Mouse (Mus musculus) heart, adult 2 months (tissue): ENCODE data around the gene Plekha1. TPM values are rescaled to one million over a fixed set of nuclear protein-coding genes. Genes with fewer than 3 reads are reported as not detected.

Experiments used
- DNase-seq, 2 experiments: peaks; one replicate each; pipeline ENCODE4 v3.0.0; 2021
- H3K27ac ChIP-seq: fragments of 200-600 bp; 2 replicates; pipeline ENCODE4 v1.8.1; 2022
- H3K27me3 ChIP-seq: fragments of 200-500 bp; 2 replicates; pipeline ENCODE4 v1.6.1; 2012; ENCODE audit warnings: mild to moderate bottlenecking, low read length, inconsistent platforms, mixed read lengths; ENCODE audit not compliant: control insufficient read depth, insufficient read depth
- H3K36me3 ChIP-seq: fragments of 200-500 bp; 2 replicates; pipeline ENCODE4 v1.6.1; 2012; ENCODE audit warnings: low read length, inconsistent platforms; ENCODE audit not compliant: control insufficient read depth, insufficient read depth
- H3K4me1 ChIP-seq: fragments of 200-500 bp; 2 replicates; pipeline ENCODE4 v1.6.1; 2011; ENCODE audit warnings: low read length; ENCODE audit not compliant: control insufficient read depth, insufficient read depth
- H3K4me3 ChIP-seq: fragments of 200-600 bp; 2 replicates; pipeline ENCODE4 v1.8.1; 2022
- H3K79me2 ChIP-seq: fragments of 200-500 bp; replicated peaks from 2 replicates; pipeline ENCODE4 v1.6.1; 2012; ENCODE audit warnings: mild to moderate bottlenecking, inconsistent platforms, low read length, moderate library complexity, mixed read lengths; ENCODE audit not compliant: control insufficient read depth, insufficient read depth
- H3K9ac ChIP-seq: fragments of 200-500 bp; 2 replicates; pipeline ENCODE4 v1.6.1; 2012; ENCODE audit warnings: low read depth, mild to moderate bottlenecking, control low read depth, inconsistent platforms, low read length, mixed read lengths
- CTCF ChIP-seq: fragments of 200-600 bp; IDR thresholded peaks from 2 replicates; pipeline ENCODE4 v1.8.1; 2022; ENCODE audit warnings: antibody characterized with exemption, mild to moderate bottlenecking, moderate library complexity
- EP300 ChIP-seq: fragments of 200-500 bp; IDR thresholded peaks from 2 replicates; pipeline ENCODE4 v1.6.1; 2011; ENCODE audit warnings: low read depth, low read length, control low read depth; ENCODE audit not compliant: insufficient read depth
- POLR2A ChIP-seq: fragments of 200-500 bp; IDR thresholded peaks from 2 replicates; pipeline ENCODE4 v1.6.1; 2011; ENCODE audit warnings: mild to moderate bottlenecking, low read depth, low read length, control low read depth; ENCODE audit not compliant: insufficient read depth
- WGBS: fragments of 180-500 bp; shearing (Covaris S2); methylation state at CpG from one replicate; pipeline ENCODE4 v1.1.7; 2018; 5-methylcytosine and 5-hydroxymethylcytosine counted together
- intact Hi-C: fragments of 180-260 bp; cut with DNase I; formaldehyde crosslinking; loops from one replicate; pipeline ENCODE4 v1.15.1; 2025
- polyA plus RNA-seq: library from polyadenylated mRNA; depleted of rRNA; stranded (reverse); fragments of >200 nt; gene quantifications from 2 replicates; pipeline ENCODE4 v1.2.3, GENCODE M21; 2012
- total RNA-seq, 2 experiments: library from RNA; stranded (reverse); gene quantifications; 2 replicates each; pipeline ENCODE4 v1.2.3; 2021

Gene Plekha1
- total and polyA plus RNA-seq, 3 experiments, result 33.3 to 41.3 (median 40.0) TPM

GRCm38 (mm10) chr7:130910841-130911240, 45.3 kb downstream of the Plekha1 start:
- intact Hi-C loops, result loop anchor here (10.0 kb wide), 1 partner anchor 134 kb away; no protein-coding TSS in a partner anchor

GRCm38 (mm10) chr7:130914693-130915363, 49.3 kb downstream of the Plekha1 start:
- Histone ChIP-seq H3K4me1 (no peaks in the 10 kb centered on the region), H3K27me3 (no peaks in the 10 kb centered on the region), H3K79me2 (no peaks in the 10 kb centered on the region), H3K9ac (no peak overlapping the region), H3K27ac (no peak overlapping the region), H3K4me3 (no peak overlapping the region), H3K36me3 (no peaks in the 10 kb centered on the region)
- TF ChIP-seq POLR2A (no peak), CTCF (peak; percentile 86), EP300 (no peak)
- 30% methylated on average over 5 of the region's 5 CpGs for WGBS
- no peak for DNase-seq
- intact Hi-C loops, result loop anchor here (1.0 to 10.0 kb wide), 3 partner anchors 88 to 144 kb away; no protein-coding TSS in a partner anchor

More at GRCm38 (mm10) chr7:130910841-130911240, 45.3 kb downstream of the Plekha1 start:
- Histone ChIP-seq H3K27ac (no peak overlapping the region), H3K27me3 (no peaks in the 10 kb centered on the region), H3K4me1 (no peaks in the 10 kb centered on the region), H3K9ac (no peak overlapping the region), H3K79me2 (no peaks in the 10 kb centered on the region), H3K4me3 (no peak overlapping the region), H3K36me3 (no peaks in the 10 kb centered on the region; the same call in 1 of the 2 replicates)
- no peak for DNase-seq
- WGBS, result 78% methylated on average over 14 of the region's 14 CpGs
- TF ChIP-seq POLR2A (no peak), CTCF (no peak), EP300 (no peak)

DNA sequence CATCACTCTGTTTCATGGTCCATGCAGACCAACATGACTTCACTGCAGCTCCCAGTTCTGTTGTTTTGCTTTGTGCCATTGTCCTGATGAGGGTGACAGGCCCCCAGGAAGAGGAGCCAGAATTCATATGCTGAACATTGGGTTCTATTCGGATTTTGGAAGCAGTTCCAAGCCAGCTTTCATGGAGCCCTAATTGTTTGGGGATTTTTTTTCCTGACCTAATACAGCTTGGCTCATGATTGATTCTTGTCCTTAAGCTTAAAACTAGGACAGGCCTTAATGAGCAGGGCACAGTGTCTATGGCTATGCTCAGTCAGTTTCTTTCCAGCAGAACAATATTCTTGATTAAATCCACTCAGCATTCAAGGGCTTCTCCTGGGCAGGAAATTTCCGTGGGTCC, 52.7 kb downstream of the Plekha1 start:
- Histone ChIP-seq H3K4me1 (peaks cover 3% of the 10 kb centered on the region; the same call in 1 of the 2 replicates), H3K27me3 (no peaks in the 10 kb centered on the region), H3K4me3 (no peak overlapping the region), H3K27ac (no peak overlapping the region), H3K9ac (no peak overlapping the region), H3K79me2 (no peaks in the 10 kb centered on the region), H3K36me3 (no peaks in the 10 kb centered on the region)
- DNase-seq, result no peak
- TF ChIP-seq EP300 (no peak), POLR2A (no peak), CTCF (no peak)
- 70% methylated on average over 2 of the region's 2 CpGs for WGBS
- intact Hi-C loops, result loop anchor here (10.0 kb wide), 1 partner anchor 127 kb away; no protein-coding TSS in a partner anchor

DNA sequence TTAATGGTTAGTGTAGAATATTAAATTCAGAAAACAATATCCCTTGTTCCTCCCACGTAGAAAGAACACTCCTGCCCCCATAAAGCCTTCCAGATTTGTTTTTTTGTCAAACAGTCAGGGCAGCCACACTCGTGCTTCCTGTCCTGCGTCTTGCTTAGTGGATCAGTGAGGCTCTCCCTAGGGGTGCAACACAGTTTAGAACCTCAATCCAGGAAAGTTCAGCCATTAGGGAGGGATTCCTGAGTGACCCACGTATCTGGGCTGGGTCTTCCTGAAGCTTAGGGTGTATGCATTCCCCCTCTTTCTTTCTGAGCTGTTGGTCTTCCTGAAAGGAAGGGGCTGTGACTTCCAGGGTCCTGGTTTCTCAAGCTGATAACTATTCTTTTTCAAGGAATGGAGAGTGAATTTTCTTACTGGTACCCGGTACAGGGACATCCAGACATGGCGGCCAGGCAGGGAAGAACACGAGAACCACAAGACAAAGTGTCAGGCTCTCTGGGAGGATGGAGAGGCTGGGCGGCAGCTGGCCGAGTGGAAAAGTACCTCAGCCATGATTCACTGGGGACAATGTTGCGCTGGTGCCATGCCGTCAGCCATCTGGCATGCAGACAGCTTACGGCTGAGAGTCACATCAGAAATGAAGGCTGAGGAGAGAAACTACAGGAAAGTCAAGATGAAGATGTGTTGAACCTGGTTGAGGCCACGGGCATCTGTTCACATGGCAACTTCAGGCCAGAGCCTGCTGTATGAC, 57.6 kb downstream of the Plekha1 start:
- Histone ChIP-seq H3K36me3 (no peaks in the 10 kb centered on the region), H3K4me3 (no peak overlapping the region), H3K4me1 (peaks cover 5% of the 10 kb centered on the region; the same call in 1 of the 2 replicates), H3K9ac (no peak overlapping the region), H3K27ac (peak overlapping the region; percentile 53), H3K27me3 (no peaks in the 10 kb centered on the region), H3K79me2 (no peaks in the 10 kb centered on the region)
- DNase-seq, result peak; percentile 49 to 52
- WGBS, result 45% methylated on average over 13 of the region's 13 CpGs
- TF ChIP-seq EP300, result no peak
- TF ChIP-seq POLR2A, result no peak
- TF ChIP-seq CTCF, result no peak
- intact Hi-C loops, result no loop called here

GRCm38 (mm10) chr7:130930401-130930800, 64.8 kb downstream of the Plekha1 start:
- no peak overlapping the region for H3K27ac ChIP-seq
- no peaks in the 10 kb centered on the region for H3K27me3 ChIP-seq
- 70% methylated on average over 3 of the region's 3 CpGs for WGBS
- H3K36me3 ChIP-seq, result no peaks in the 10 kb centered on the region
- no peak overlapping the region for H3K4me3 ChIP-seq
- H3K4me1 ChIP-seq, result no peaks in the 10 kb centered on the region
- intact Hi-C loops, result no loop called here
- no peak overlapping the region for H3K9ac ChIP-seq
- no peak for TF ChIP-seq EP300
- TF ChIP-seq CTCF, result peak; percentile 57
- DNase-seq, result no peak
- no peaks in the 10 kb centered on the region for H3K79me2 ChIP-seq

GRCm38 (mm10) chr7:130932921-130933320, 67.4 kb downstream of the Plekha1 start:
- no peaks in the 10 kb centered on the region for H3K79me2 ChIP-seq
- 92% methylated on average over 9 of the region's 9 CpGs for WGBS
- no peaks in the 10 kb centered on the region for H3K4me1 ChIP-seq
- no peak for DNase-seq
- no peak overlapping the region for H3K27ac ChIP-seq
- no peak overlapping the region for H3K9ac ChIP-seq
- no peak for TF ChIP-seq CTCF
- TF ChIP-seq EP300, result no peak
- TF ChIP-seq POLR2A, result no peak
- H3K4me3 ChIP-seq, result no peak overlapping the region
- H3K27me3 ChIP-seq, result no peaks in the 10 kb centered on the region
- intact Hi-C loops, result no loop called here
- H3K36me3 ChIP-seq, result no peaks in the 10 kb centered on the region
